Mouse (Mus musculus): ENCODE results near the gene Rxra.

GRCm38 (mm10) chr2:27779291-27779866 lies 103.1 kb downstream of the Rxra start:
- TF ChIP-seq CTCF (IDR thresholded peaks at IDR 0.05; ENCODE audit: borderline replicate concordance, insufficient read depth, low read depth, low read length) = no peak
- no peak for TF ChIP-seq POLR2A (IDR thresholded peaks at IDR 0.05; ENCODE audit: borderline replicate concordance, insufficient read depth, low read length)

Data from cerebellum, adult 2 months (tissue).